Mouse (Mus musculus) embryonic facial prominence, embryonic 11.5 days (tissue): Measurements from ENCODE around the gene Cd40. TPM values are rescaled to one million over a fixed set of nuclear protein-coding genes. Genes with fewer than 3 reads are reported as not detected.
A peak's percentile ranks its signal among the peaks of the same experiment; 100 is the strongest.

Experiments
- ATAC-seq: fragments of 200-750 bp; cut with Nextera tagmentation; replicated peaks from 2 replicates; pipeline ENCODE4 v1.8.0; 2017; ENCODE audit warnings: low read depth; ENCODE audit not compliant: insufficient number of reproducible peaks, low FRiP score, low TSS enrichment
- DNase-seq: peaks from one replicate; pipeline ENCODE4 v3.0.0-alpha.2; 2015; ENCODE audit warnings: low spot score
- H3K27ac ChIP-seq: fragments of 300-500 bp; sonication (generic); replicated peaks from 2 replicates; pipeline ENCODE4 v1.5.1; 2014; ENCODE audit warnings: mild to moderate bottlenecking, low read depth, low read length, control low read depth
- H3K27me3 ChIP-seq: fragments of 300-500 bp; sonication (generic); 2 replicates; pipeline ENCODE4 v1.6.1; 2014; ENCODE audit warnings: mild to moderate bottlenecking, low read length, moderate library complexity, mixed read lengths; ENCODE audit not compliant: control insufficient read depth, insufficient read depth
- H3K36me3 ChIP-seq: fragments of 300-500 bp; sonication (generic); replicated peaks from 2 replicates; pipeline ENCODE4 v1.6.1; 2014; ENCODE audit warnings: low read depth, mild to moderate bottlenecking, low read length, moderate library complexity, mixed read lengths; ENCODE audit not compliant: control insufficient read depth, insufficient read depth
- H3K4me1 ChIP-seq: fragments of 300-500 bp; sonication (generic); 2 replicates; pipeline ENCODE4 v1.6.1; 2014; ENCODE audit warnings: low read length, mixed read lengths; ENCODE audit not compliant: control insufficient read depth, insufficient read depth
- H3K4me2 ChIP-seq: fragments of 300-500 bp; sonication (generic); 2 replicates; pipeline ENCODE4 v1.6.1; 2014; ENCODE audit warnings: low read depth, mild to moderate bottlenecking, control low read depth, low read length, moderate library complexity
- H3K4me3 ChIP-seq: fragments of 300-500 bp; sonication (generic); 2 replicates; pipeline ENCODE4 v1.5.1; 2014; ENCODE audit warnings: low read depth, low read length, control low read depth
- H3K9ac ChIP-seq: fragments of 300-500 bp; sonication (generic); replicated peaks from 2 replicates; pipeline ENCODE4 v1.6.1; 2014; ENCODE audit warnings: mild to moderate bottlenecking, control low read depth, low read length
- H3K9me3 ChIP-seq: fragments of 300-500 bp; sonication (generic); replicated peaks from 2 replicates; pipeline ENCODE4 v1.6.1; 2016; ENCODE audit warnings: mild to moderate bottlenecking, low read length, inconsistent platforms, mixed read lengths; ENCODE audit not compliant: control insufficient read depth
- WGBS: fragments of 180-500 bp; shearing (Covaris S2); extraction: QIAGEN DNeasy Blood & Tissue Kit; methylation state at CpG from one replicate; pipeline ENCODE4 v1.1.7; 2014; 5-methylcytosine and 5-hydroxymethylcytosine counted together
- polyA plus RNA-seq: library from polyadenylated mRNA; unstranded; fragments of >200 nt; fragmentation: Nextera tagmentation; extraction: Ambion mirVana; gene quantifications from 2 replicates; pipeline ENCODE4 v1.2.1, GENCODE M21; 2014

Cd40 gene
- polyA plus RNA-seq, 1 experiment from 2014 or later = 5.3 TPM

DNA sequence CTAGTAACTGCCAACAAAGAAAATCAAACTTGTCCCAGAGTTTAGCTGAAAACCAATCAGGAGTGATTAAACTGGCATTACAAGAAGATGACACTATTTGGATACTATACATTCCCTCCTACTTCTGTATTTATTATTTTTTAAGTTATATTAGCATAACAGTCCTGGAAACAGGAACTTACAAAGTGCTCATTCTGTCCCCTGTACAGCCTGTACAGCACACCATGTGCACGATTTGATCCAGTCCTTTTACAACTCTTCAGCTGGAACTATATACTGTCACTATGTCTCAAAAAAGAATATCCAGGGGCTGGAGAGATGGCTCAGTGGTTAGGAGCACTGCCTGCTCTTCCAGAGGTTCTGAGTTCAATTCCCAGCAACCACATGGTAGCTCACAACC lies 28.3 kb upstream of the Cd40 start:
- no peak overlapping the region for H3K4me2 ChIP-seq
- H3K4me3 ChIP-seq = no peak overlapping the region
- ATAC-seq (no peak), DNase-seq (no peak)
- H3K27me3 ChIP-seq = no peaks in the 10 kb centered on the region
- WGBS = 83% methylated on average over 1 of the region's 1 CpGs
- no peak overlapping the region for H3K9ac ChIP-seq
- H3K9me3 ChIP-seq = no peaks in the 10 kb centered on the region
- H3K4me1 ChIP-seq = no peaks in the 10 kb centered on the region
- no peaks in the 10 kb centered on the region for H3K36me3 ChIP-seq
- no peak overlapping the region for H3K27ac ChIP-seq

DNA sequence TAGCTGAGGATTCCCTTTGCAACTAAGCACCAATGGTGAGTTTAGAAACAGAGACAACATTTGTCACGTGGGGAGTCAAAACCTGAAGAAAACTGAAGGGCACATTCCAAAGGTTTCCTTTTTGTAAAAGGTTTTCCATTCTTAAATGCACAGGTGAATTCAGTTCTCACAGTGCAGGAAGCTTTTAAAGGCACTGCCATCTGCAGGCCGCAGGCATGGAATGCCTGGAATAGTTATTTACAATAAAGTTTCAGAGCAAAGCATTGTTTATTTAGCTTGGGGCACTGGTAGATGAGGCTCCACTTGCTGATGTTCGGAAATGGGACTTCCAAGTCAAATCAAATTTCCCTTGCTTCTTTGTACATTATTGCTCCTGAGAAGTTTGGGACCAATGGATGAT lies 22.9 kb upstream of the Cd40 start:
- 57% methylated on average over 3 of the region's 3 CpGs for WGBS
- Histone ChIP-seq H3K27ac (no peak overlapping the region), H3K4me1 (no peaks in the 10 kb centered on the region), H3K36me3 (no peaks in the 10 kb centered on the region), H3K9ac (no peak overlapping the region), H3K27me3 (no peaks in the 10 kb centered on the region), H3K4me3 (no peak overlapping the region), H3K4me2 (no peak overlapping the region), H3K9me3 (no peaks in the 10 kb centered on the region)
- DNase-seq = no peak
- ATAC-seq = no peak

DNA sequence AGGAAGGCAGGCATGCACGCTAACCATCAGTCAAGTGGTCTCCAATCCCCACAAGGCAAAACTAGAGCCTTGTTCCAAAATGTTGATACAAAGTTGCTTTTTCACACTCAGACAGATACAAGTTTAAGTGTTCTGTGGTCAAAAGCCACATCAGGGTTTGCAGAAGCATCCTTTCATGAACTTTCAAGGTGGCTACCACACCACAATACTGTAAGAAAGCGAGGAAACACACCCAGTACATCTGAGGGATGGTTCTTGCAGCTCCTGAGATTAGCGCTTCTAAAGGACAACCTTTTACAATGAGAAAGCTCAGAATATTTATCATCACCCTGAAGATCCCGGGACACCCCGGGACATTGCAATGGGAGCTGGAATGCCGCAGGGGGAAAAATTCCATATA lies 22.1 kb upstream of the Cd40 start:
- Histone ChIP-seq H3K4me2 (peak overlapping the region; percentile 80), H3K4me3 (peak overlapping the region; percentile 98), H3K36me3 (no peaks in the 10 kb centered on the region), H3K9me3 (no peaks in the 10 kb centered on the region), H3K27me3 (no peaks in the 10 kb centered on the region), H3K27ac (no peak overlapping the region), H3K9ac (peak overlapping the region; percentile 99; the same call in 1 of the 2 replicates), H3K4me1 (no peaks in the 10 kb centered on the region)
- ATAC-seq (no peak), DNase-seq (no peak)
- WGBS = 49% methylated on average over 6 of the region's 6 CpGs

DNA sequence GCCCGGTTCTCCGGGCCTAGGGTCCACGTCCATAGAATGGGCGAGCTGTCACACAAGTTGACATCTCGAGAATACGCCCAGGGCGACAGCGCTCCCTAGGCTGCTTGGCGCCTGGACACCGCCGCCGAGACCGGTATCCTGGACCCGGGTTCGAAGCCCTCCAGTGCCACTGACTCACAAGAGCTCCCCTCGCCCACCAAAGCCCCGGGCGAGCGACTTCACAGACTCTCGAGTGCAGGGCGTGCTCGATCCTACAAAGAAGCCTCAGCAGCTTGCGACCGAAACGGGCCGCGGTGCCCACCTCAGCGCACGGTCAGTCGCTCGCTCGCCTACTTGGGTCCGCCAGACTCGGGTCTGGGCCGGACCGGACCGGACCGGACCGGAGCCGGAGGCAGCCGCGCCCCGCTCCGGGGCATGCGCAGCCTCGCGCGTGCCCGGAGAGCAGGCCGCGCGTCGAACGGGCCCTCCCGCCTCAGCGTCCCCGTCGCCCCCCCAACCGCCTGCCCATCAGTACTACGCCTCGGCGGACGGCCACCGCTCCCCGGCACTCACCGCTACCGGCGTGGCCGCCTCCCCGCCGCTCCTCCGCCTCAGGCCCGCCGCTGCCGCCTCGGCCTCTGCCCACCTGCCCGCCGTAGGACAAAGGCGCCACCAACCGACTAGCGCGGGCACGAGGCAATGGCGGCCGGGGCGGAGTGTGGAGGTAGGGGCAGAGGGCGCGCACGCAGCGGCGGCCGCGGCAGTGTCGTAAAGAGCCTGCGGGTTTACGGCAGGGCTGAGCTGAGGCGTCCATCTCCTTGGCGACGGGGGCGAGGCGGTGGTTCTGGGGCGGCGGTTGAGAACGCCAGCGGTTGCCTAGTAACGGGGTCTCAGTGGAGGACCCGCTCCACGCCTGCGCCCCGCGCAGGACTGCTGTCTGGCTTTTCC lies 21.0 kb upstream of the Cd40 start, which contains the start of gene Ncoa5:
Gene Ncoa5 (minus strand): TSS at position 737 of the 927 bp plus-strand sequence.
- Histone ChIP-seq H3K27me3 (no peaks in the 10 kb centered on the region), H3K4me2 (peak within 1 kb of the TSS; percentile 80), H3K4me3 (peak within 1 kb of the TSS; percentile 98), H3K36me3 (no peaks in the 10 kb centered on the region), H3K27ac (peak within 1 kb of the TSS; percentile 66), H3K4me1 (no peaks in the 10 kb centered on the region), H3K9me3 (no peaks in the 10 kb centered on the region), H3K9ac (peak within 1 kb of the TSS; percentile 99)
- ATAC-seq (peak; percentile 95), DNase-seq (peak; percentile 99)
- WGBS = under 1% methylated on average over 99 of the region's 111 CpGs

DNA sequence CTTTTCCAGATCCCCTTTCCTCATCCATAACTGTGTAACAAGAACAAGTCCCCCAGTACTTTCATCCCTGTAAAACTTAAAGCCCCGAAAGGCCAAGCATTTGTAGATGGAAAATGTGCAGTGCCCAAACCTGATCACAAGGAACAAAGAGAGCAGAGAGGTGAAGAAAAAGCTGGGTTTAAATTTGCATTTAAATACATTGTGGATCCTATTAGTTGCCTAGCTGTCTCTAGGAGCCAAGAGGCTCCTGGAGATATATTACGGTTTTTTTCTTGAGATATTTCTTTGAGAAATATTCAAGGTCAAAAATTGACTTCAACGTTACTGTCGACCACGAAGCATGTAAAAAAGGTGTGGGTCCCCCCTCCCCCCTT lies 20.4 kb upstream of the Cd40 start:
- Histone ChIP-seq H3K4me1 (no peaks in the 10 kb centered on the region), H3K9me3 (no peaks in the 10 kb centered on the region), H3K9ac (no peak overlapping the region), H3K4me2 (no peak overlapping the region), H3K27ac (no peak overlapping the region; the same call in 1 of the 2 replicates), H3K4me3 (no peak overlapping the region; the same call in 1 of the 2 replicates), H3K27me3 (no peaks in the 10 kb centered on the region), H3K36me3 (no peaks in the 10 kb centered on the region)
- 38% methylated on average over 5 of the region's 5 CpGs for WGBS
- DNase-seq (no peak), ATAC-seq (no peak)

DNA sequence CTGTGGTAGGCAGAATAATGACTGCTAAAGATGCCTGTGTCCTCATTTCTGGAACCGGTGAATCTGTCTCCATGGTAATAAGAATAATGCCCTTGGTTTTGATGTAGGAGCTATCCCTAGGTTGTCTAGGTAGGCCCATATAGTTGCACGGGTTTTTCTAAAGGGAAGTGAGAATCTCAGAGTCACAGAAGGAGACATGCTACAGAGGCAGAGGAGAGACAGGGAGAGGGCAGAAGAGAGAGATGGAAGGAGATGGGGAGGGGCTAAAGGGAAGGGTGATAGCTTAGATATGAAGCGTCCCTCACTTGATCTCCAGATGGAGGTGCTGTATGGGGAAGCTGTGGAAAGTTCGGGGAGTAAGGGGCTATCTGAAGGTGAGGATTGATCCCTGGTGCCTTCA lies 18.0 kb upstream of the Cd40 start:
- H3K27me3 ChIP-seq = no peaks in the 10 kb centered on the region
- no peak overlapping the region for H3K4me3 ChIP-seq
- no peak overlapping the region for H3K4me2 ChIP-seq
- H3K9ac ChIP-seq = no peak overlapping the region
- no peaks in the 10 kb centered on the region for H3K9me3 ChIP-seq
- H3K4me1 ChIP-seq = no peaks in the 10 kb centered on the region
- DNase-seq (no peak), ATAC-seq (no peak)
- no peak overlapping the region for H3K27ac ChIP-seq
- WGBS = 65% methylated on average over 4 of the region's 4 CpGs
- H3K36me3 ChIP-seq = no peaks in the 10 kb centered on the region

DNA sequence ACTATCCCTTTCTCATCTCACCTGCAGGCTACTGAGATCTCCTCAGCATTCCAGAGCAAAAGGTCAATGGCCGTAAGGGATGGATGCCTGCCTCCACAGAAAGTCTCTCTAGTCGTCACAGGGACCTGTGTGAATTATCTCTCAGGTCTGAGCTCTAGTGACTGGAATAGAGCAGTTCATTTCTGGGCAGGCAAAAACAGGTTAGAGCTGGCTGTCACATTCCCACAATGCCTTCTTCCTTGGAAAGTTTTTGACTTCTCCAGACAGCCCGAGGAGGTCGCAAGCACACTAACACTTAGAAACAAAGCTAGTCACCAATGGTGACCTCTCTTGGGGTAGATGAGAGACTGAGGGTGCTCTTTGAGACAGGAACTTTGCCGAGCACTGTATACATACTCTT lies 13.3 kb upstream of the Cd40 start:
- ATAC-seq (no peak), DNase-seq (no peak)
- WGBS = 70% methylated on average over 5 of the region's 5 CpGs
- no peaks in the 10 kb centered on the region for H3K27me3 ChIP-seq
- no peak overlapping the region for H3K9ac ChIP-seq
- H3K36me3 ChIP-seq = no peaks in the 10 kb centered on the region
- no peak overlapping the region for H3K27ac ChIP-seq
- no peak overlapping the region for H3K4me3 ChIP-seq
- no peaks in the 10 kb centered on the region for H3K9me3 ChIP-seq
- no peaks in the 10 kb centered on the region for H3K4me1 ChIP-seq
- H3K4me2 ChIP-seq = no peak overlapping the region

DNA sequence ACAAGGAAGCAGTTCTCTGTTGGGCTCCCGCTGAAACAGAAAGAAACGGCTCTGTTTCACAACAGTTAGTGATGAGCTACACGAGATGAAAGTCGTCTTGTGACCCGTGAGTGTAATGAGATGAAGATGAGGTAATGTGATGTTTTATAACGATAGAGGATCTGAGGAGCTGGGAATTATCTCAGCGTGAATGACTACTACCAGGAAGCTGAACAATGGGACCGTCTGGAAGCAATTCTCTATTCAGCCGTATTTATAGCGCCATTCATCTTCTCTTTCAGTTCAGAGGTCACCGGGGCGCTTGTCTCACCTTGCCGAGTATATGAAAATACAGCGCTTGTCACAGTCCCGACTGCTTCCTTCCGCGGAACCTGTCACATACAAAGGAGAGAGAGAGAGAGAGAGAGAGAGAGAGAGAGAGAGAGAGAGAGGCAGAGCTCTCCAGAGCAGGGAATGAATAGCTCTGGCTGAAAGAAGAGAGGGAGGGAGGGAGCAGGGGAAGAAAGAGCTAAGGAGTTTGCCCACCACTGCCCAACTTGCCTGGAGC lies 12.3 kb upstream of the Cd40 start:
- peak; percentile 54 for DNase-seq
- 14% methylated on average over 17 of the region's 17 CpGs for WGBS
- H3K4me1 ChIP-seq = no peaks in the 10 kb centered on the region
- no peak overlapping the region for H3K4me2 ChIP-seq
- H3K27me3 ChIP-seq = no peaks in the 10 kb centered on the region
- 0 out of 2 replicates have a peak, but pooled peaks have one; percentile 22 for ATAC-seq
- no peak overlapping the region for H3K27ac ChIP-seq
- no peaks in the 10 kb centered on the region for H3K9me3 ChIP-seq
- H3K36me3 ChIP-seq = no peaks in the 10 kb centered on the region
- no peak overlapping the region for H3K9ac ChIP-seq
- no peak overlapping the region for H3K4me3 ChIP-seq
